Mouse (Mus musculus) G1E (cell line): ENCODE data around the gene Myh9.

ENCODE experiments used
- CTCF ChIP-seq: IDR thresholded peaks from 2 replicates; pipeline ENCODE4 v1.5.1; 2012; ENCODE audit warnings: low read depth, low read length, inconsistent platforms, mixed read lengths
- GATA1 ChIP-seq: IDR thresholded peaks from 2 replicates; pipeline ENCODE4 v1.6.1; 2012; ENCODE audit warnings: borderline replicate concordance, low read length, inconsistent platforms, mixed read lengths

DNA sequence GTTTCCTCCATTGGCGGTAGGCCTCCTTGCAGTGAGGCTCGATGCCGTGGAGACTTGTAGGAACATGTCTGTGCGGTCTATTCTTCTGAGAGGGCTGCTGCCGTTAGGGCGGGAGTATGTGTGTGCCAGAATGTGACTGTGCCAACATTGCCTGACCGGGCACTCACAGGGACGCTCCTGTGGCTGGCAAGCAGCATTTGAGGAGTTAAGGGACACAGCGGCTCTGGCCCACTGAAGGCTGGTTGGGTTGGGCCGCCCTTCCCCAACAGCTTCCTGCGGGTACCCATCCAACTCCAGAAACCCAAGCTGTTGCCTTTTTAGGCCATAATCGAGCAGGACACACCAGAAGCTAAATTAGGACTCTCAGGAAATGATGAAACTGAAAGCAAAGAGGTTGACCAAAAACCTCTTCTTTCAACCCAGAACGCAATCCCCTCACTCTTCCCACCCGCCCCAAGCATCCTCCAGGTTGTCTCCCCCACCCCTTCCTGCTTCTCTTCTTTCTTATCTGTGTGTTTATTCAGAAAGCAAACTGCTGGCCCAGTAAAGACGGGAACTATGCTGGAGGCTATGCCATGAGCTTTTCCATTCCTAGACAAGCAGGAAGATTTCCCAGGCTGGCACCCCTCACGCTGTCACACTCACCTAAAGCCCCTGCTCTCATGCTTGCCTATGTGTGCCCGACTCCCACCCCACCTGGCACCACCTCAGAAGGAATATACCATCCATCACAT, 25.9 kb downstream of the Myh9 start:
- TF ChIP-seq CTCF: no peak
- TF ChIP-seq GATA1: no peak
